Mouse (Mus musculus) C2C12 (cell line): ENCODE data around the gene Minos1.

ENCODE experiments used
- CEBPB ChIP-seq: IDR thresholded peaks from one replicate; pipeline ENCODE4 v1.6.1; 2011; ENCODE audit warnings: low read depth, mild to moderate bottlenecking, control low read depth, moderate library complexity
- CTCF ChIP-seq: IDR thresholded peaks from one replicate; pipeline ENCODE4 v1.5.1; 2011; ENCODE audit not compliant: control insufficient read depth, insufficient read depth, insufficient read length
- MAX ChIP-seq: IDR thresholded peaks from one replicate; pipeline ENCODE4 v1.6.1; 2011; ENCODE audit warnings: mild to moderate bottlenecking, control low read depth
- MYOD1 ChIP-seq: IDR thresholded peaks from one replicate; pipeline ENCODE4 v1.6.1; 2011; ENCODE audit warnings: low read depth; ENCODE audit not compliant: control insufficient read depth, insufficient read length
- USF1 ChIP-seq: IDR thresholded peaks from one replicate; pipeline ENCODE4 v1.6.1; 2011; ENCODE audit warnings: low read depth, mild to moderate bottlenecking, control low read depth, moderate library complexity

DNA sequence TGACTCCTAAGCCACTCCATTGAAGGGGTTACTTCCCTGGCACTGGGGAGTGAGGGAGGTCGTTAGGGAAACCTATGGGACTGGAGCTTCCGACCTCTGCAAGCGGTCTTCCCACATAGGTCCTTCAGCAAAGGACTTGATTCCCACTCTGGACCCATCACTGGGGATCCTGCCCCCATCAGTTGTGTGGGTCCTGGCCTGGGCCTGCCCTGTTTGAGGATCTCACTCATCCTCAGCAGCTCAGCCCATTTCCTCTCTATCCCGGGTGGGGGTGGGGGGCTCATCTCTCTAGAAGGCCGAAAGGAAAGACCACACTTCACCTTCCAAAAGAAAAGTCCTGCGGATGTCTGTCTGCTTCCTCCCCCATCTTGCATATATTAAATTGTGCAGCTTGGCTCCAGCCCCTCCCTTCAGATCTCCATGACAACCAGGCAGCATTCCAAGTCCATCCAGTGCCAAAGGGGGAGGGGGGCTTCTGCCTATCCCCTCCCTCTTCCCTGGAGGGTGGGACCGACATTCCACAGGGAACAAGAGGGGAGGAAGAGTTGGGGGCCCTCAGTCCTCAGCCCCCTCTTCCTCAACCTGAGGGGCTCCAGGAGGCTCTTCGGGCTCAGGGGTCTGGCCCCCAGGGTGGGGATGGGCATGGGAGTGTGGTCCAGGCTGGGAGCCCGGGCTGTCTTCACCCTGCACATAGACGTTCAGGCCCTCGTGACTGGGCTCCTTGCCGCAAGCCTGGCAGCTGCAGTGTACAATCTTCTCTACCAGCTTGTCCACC is 47.9 kb downstream of the Minos1 start:
- no peak for TF ChIP-seq CTCF
- no peak for TF ChIP-seq MYOD1
- no peak for TF ChIP-seq USF1
- TF ChIP-seq MAX, result no peak
- no peak for TF ChIP-seq CEBPB
